Mouse (Mus musculus): ENCODE results near the gene Adamts12. TPM values are rescaled to one million over a fixed set of nuclear protein-coding genes. Genes with fewer than 3 reads are reported as not detected.

Adamts12 gene
- total RNA-seq (2015) (0.02 and 0.05 TPM in 2 replicates), total RNA-seq (2017) (0.41 TPM in 1 of 2 replicates, not detected in the other)

DNA sequence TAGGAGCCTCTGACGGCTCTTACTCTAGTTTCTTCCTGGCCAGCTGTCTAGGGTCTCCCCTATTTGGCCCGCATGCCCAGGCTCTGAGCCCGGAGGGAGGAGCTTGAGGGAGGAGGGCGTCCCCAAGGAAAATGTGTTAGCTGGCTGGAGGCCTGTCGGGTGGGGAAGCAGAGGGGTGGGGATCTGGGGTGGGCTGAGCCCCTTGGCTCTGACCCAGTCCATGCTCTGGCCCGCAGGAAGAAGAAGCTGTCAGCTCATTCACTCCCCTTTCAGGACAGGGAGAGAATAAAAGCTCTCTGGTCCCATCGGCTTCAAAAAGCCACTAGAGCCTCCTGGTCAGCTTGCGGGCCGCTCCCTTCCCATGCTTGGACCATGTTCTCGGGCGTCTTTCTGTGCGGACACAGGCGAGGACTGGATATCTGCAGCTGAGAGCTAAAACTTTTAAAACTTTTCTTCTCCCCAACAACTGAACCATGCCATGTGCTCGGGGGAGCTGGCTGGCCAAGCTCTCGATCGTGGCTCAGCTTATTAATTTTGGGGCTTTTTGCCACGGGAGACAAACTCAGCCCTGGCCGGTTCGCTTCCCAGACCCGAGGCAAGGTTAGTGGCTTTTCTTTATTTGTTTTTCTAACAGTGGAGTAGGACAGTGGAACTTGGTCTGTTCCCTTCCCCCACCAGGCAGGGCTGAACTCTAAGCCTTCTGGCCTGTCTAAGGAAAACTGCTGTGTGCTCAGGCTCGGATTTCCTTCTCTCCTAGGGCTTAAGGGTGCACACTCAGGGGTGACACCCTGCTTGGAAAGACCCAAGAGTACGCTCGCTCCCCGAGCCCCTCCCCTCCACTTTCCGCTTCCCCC, at the start of gene Adamts12:
TSS of gene Adamts12 (plus strand) at position 233 of the 854 bp plus-strand sequence.
- ATAC-seq (replicated peaks; ENCODE audit: poor library complexity): peak; percentile 37; the same call in 1 of the 2 replicates

DNA sequence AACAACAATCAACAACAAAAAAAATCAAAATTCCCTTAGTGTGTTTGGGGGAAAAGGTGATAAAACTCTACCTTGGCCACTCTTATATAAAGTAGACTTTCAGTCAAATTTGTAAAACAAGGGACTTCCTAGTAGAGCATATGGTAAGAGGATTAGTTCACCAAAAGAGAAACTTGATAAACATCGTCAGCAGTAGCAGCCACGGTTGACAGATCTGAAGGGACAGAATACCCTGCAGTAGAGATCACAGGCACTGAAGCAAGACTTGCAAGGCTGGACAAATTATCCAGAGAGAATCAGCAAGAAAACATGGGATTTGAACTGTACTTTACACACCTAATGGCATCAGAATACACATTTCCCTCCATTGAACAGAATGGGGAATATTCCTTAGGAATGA, 49.7 kb upstream of the Adamts12 start:
- ATAC-seq (replicated peaks; ENCODE audit: poor library complexity): no peak

DNA sequence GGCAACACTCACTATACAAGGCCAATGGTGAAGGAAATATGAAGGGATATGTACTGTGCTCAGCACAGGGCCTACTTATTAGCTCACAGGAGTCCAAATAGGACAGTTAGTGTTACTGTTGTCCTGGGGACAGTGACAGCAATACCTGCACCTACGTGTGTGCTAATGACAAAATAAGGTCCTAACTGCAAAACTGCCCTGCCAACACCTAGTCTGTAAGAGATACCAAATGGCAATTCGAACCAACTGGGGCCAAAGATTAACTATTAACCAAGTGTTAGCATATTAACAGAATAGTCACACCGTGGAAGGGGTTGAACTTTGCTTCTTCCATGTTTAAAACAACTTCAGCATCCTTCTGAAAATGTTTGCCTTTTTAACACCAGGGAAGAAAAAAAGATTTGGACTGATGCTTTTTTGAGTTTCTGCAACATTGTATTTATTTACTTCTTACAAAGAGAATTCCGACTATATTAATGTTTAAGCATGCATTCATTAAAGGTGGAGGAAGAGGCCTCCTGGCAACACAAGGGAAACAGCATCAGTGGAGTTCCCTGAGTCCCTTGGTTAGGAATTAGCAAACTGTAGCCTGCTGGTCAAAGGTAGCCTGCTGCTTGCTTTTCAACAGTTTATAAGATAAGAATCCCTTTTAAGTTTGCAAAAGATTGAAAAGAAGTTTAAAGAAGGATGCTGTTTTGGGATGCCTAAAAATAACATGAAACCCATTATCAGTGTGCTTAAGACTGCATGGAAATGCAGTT, 37.6 kb upstream of the Adamts12 start:
- no peak for ATAC-seq (replicated peaks; ENCODE audit: poor library complexity)

DNA sequence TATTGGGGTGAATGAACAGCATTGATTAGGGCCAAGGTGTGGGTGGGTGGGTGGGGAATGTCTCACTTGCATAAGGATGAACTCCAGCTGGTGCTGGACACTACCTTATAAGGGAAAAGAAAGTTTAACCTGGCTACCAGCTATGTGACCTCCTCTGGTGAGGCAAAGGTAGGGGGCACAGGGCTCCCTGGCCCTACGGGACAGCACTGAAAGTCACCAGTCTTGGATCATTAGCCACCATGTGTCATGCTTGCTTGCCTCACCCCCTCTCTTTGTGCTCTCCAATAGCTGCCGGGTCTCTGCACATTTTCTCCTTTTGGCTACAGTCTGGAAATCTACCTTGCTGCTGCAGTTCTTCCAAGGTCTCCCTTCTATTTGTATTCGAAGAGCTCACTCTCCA, 34.4 kb upstream of the Adamts12 start:
- ATAC-seq (replicated peaks; ENCODE audit: poor library complexity): no peak

DNA sequence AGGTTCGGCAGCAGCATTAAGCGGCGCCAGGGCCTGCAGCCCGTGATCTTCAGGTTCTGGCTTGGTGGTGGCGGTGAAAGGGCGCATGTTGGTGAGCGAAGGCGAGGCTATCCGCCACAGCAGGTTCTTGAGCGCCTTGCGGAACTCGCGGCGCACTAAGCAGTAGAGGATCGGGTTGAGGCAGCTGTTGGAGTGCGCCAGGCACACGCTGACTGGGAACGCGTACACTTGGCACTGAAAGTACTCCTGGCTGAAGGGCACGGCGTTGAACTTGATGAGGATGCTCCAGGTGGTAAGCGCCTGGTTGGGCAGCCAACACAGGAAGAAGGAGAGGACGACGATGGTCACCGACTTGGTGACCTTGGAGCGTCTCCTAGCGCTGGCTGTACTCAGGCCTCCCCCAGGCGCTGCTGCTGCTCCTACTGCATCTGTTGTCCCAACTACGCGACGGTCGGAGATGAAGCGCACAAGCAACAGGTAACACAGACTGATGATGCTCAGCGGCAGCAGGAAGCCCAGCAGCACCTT, 28.6 kb upstream of the Adamts12 start:
- ATAC-seq (replicated peaks; ENCODE audit: poor library complexity): no peak

DNA sequence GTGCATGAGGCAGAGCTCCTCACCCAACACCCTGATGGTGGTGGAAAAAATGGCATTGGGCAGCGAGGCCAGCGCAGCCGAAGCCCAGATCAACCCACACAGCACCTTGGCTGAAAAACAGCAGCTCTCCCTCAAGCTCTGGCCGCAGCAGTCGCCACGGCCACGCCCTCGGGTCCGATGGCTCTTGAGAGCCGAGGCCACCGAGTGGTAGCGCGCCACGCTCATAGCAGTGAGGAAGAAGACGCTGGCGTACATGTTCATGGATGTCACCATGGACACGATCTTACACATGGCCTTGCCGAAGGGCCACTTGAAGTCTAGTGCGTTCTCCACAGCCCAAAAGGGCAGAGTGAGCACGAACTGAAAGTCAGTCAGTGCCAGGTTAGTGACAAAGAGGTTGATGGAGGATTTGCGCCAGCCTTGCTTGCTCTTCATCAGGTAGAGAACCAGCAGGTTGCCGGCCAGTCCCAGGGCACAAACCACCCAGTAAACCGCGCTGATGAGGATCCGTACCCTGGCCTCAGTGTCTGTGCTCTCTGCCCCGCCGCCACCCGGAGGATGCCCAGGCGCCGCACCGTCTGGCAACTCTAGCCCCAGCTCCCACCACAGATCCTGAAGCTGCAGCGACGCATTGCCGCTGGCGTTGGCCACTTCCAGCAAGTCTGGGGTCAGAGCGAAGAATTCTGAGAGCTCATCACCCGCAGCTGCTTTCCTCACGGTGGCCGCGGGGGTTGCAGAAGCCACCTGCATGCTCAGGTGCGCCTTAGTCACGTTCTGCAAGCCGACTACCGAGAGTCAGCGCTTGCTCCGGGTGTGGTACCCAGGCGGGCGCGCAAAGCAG, 27.8 kb upstream of the Adamts12 start:
- ATAC-seq (replicated peaks; ENCODE audit: poor library complexity): 0 out of 2 replicates have a peak, but pooled peaks have one; percentile 17

DNA sequence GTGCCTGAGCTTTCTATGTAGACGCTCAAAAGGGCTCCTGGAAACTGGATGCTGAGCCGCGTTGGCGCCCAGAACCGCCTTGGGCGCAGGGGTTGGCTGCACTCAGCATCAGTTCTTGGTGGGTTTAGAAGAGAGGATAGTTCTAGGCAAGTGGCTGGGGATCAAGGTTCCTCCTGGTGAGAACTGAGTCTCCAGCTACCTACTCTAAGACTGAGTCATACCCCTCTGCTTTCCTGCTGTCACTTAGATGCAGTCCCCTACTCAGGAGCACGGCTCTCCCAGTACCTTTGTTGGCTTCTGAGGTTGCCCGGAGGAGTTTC, 27.3 kb upstream of the Adamts12 start:
- ATAC-seq (replicated peaks; ENCODE audit: poor library complexity): no peak

DNA sequence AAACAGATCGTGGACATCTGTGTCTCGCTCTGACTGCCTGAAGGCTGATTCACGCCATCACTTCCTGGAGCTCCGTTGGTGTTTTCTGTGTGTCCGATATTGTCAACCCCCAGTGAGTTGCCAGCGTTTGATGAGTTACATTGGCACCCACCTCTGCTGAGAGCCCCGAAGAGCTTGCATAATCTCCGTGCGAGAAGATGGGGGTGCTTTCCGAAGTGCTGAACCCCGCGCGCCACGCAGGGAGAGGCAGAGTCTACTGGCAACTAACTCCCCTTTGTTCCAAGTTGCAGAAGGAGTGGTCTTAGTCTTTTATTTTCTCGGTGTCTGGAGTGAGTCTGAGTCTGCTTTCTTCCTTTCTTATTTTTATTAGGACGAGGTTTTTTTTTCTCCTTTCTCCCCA, 26.9 kb upstream of the Adamts12 start, which contains the start of gene Rxfp3:
TSS of gene Rxfp3 (minus strand) at position 281 of the 400 bp plus-strand sequence.
- ATAC-seq (replicated peaks; ENCODE audit: poor library complexity): no peak

DNA sequence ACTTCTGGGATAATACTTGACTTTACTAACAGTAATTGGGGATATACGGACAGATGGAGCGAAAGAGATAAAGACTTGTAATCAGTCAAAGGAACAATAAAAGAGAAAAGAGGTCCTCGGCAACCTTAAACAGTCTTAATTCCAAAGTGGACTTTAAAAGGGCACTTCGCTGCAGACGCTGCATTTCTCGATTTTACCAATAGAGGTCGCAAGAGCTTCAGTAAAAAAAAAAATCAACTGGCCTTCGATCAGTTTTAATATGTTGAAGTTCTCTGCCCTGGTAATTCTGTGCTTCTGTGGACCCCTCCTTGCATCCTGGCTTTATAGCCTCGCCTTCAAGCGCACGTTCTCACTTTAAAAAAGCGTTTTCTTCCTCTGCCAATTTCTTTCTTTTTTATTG, 26.1 kb upstream of the Adamts12 start:
- ATAC-seq (replicated peaks; ENCODE audit: poor library complexity): peak; percentile 50; the same call in 1 of the 2 replicates

DNA sequence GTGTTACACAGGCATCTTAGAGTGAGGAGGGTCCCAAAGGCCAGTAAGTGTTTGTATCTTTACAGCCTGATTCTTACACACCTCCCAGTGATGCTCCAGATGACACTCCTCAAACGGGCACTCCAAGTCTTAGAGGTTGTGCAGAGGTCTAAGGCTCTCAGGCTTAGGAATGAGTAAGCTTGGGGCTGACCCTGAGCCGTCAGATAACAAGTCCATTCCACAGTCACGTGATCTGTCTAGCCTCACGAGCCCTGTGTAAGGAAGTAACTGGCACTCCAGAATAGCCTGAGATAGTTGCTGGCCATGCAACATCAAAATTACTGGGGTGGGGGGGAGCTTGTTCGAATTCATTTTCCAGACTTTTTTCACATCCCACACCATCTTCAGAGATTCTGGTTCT, 24.5 kb upstream of the Adamts12 start:
- no peak for ATAC-seq (replicated peaks; ENCODE audit: poor library complexity)

DNA sequence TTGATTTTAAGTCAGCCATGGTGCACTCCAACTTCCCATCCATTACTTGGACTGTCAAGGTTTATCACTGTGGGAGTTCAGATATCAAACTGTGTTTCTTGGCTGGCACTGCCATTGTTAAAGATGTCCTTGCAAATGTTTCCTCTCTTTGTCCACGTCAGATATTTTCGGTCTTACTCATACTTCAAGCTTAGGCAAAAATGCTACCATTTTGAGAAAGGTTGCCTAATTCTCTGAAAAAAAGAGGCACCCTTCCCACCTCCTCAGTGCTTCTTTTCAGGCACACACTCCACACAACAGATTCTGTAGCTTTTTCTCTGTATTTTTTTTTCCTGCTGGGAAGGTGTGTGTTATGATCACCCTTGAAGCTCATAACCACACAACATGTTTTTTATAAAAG, 23.4 kb upstream of the Adamts12 start:
- ATAC-seq (replicated peaks; ENCODE audit: poor library complexity): no peak

DNA sequence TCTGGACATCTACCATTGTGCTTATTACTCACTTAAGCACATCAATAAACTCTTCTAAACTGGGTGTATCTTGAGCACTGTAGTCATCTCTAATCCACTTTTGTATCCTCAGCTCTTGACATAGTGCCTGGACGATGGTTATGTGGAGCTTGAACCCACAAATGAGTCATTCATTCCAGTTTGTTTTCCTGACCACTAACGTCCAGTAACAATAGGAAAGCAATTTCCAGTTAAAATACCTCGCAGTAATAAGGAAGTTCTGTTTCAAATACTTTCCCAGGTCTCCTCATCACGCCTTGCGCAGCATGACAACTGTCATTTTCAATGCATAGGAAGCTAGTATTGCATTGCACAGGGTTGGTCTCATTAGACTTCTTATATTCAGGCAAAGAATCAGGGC, 21.8 kb upstream of the Adamts12 start:
- no peak for ATAC-seq (replicated peaks; ENCODE audit: poor library complexity)

DNA sequence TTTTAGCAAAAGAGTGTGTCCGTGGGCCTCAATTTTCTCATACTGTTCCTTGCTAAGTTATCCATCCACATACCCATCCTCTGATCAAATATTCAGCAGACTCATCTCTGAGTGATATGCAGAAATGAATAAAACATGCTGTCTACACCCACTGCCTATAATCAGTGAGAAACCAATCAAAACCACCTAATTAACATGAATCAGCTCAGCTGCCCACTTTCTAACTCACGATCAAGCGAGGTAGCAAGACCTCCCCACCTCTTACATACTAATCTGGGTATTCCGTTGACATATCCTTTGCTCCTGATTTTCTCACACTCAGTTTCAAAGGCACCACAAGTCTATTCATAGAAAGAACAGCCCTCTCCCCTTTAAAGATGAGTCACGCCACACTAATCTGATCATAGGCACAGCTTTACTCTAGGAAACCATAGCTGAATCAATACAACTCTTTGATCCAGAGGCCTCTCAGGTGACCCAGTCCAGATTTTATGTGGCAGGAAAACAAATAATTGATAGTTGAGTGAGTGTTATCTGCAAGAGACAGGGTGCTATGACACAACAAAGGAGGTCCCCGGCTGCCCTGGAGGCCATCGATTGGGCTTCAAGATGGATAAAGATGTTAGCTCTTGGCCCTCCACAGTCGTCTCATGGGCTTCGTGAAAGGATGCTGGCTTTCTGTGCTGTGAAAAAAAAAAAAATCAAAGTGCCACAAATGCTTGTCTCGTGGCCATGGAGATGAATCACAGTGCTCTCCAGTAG, 10.7 kb upstream of the Adamts12 start:
- ATAC-seq (replicated peaks; ENCODE audit: poor library complexity): no peak

DNA sequence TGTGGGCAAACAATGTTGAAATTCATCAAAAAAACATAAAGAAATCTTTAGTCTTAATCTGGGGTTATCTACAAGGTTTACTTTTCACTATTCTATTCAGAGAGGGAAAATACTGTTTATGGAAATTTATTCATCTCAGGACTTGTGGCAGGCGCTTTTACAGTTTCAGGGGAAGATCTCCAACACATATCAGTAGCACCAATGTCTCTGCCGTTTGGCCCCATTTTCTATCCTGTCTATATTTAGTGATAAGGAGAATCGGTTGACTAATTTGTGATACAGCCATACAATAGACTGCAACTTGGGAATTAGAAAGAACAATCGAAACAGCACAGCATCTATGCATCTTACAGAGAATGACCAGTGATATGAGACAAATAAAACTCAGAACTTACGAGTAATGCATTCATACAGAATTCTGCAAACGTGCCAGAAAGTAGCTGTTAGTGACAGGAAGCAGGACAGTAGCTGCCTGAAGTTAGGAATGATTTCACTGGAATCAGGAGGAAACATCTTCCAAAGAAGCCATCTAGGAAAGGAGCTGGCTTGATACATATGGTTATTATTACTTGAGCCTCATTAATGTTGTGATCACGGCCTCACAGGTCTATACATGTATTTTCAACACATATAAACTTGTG, 10.0 kb upstream of the Adamts12 start:
- ATAC-seq (replicated peaks; ENCODE audit: poor library complexity): no peak

DNA sequence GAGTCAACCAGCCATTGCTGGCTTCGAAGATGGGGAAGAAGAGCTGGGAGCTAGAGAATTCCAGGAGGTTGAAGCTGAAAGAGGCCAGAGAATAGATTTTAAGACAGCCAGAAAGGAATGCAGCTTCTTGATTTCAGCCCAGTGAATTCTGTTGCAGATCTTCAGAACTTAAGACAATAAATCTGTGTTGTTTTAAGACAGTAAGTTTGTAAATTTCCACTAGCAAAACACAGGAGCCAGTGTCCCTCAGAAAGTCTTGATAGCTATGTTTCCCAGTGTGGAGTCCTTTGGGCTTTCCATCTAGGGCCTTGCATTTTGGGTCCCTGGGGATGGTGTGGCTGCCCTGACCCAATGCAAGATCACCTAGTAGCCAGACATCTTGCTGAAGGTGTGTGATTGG, 1.7 kb upstream of the Adamts12 start:
- ATAC-seq (replicated peaks; ENCODE audit: poor library complexity): no peak

DNA sequence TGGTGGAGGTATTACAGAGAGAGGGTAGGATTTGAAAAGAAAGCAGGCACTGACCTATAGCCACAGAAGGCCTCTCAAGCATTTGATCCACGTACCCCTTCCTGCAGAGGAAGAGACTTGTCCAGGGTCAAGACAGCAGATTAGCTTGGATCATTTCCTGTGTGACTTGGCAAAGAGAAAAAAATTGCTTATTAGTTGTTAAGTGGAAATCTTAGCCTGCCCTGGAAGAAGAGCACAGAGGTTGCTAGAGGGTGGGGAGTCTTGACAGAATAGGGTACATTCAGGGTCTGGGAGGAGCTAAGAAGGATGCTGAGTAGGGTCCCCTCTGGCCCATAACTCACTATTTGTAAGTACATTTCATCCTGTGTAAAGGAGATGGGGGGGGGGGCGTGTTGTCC, 431 bp upstream of the Adamts12 start:
- ATAC-seq (replicated peaks; ENCODE audit: poor library complexity): no peak

DNA sequence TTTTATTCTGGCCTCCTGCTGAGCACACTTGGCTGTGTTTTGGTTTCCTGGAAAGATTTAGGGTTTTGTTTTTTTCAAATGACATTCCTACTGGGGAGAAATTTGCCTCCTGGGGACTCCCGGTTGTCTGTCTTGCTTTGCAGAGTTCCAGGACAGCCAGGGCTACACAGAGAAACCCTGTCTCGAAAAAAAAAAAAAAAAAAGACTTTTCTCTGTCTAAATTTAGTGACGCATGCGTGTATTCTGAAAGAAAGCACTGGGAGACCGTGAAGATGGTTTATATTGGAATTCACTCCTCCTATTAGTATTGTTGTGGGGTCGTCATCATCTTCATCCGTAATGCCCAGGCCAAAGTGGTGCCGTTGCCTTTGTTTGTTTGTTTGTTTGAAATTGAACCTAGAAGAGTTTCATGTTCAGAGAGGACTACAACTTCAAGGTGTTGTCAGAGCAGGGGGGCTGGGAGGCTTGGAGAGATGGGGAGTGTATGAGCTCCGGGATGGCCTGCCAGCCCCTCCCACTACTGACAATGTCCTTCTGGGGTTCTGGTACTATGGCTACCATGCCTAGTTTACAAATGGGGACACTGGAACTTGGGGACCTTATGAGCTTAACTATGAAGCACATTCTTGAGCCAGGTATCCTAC, 1.1 kb downstream of the Adamts12 start:
- ATAC-seq (replicated peaks; ENCODE audit: poor library complexity): no peak

DNA sequence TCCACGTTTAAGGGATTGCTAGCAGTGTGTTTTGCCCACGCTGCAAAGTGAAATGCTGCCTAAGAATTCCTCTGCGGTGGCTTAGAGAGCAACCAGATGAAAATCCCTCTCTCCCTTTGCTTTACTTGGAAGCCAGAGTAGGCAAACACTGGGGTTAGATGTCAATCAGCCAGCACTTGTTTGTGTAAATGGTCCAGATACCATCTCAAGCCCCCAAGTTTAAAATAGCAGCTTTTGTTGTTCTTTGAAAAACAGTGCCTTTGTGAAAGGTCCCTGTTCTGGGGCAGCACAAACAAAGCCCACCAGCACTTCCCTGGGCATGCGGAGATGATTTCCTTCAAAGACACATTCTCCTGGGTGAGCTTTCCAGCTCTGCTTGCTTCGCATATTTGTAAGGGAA, 1.7 kb downstream of the Adamts12 start:
- no peak for ATAC-seq (replicated peaks; ENCODE audit: poor library complexity)

DNA sequence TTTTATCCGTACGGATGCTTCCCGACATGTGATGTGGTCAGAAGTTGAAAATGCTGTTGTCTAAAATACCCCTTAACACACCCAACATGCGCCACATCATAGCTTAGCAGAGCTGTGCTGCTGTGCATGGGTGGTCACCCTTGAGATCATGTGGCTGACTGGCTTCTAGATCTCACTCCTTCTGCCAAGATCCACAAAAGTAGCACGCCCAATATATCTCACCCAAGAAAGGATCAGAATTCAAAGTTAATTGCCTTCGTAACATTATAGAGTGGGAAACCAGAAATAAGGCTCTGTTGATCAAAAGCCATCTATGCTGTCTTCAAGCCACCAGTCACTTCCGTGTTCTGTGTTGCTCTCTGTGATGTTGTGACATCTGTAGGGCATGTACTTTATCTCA, 3.3 kb downstream of the Adamts12 start:
- no peak for ATAC-seq (replicated peaks; ENCODE audit: poor library complexity)
